Mouse (Mus musculus): ENCODE results near the gene Itga9.
"Not testable (repeated sequence)": the region's sequence is repeated elsewhere in the genome, so short reads cannot be mapped to it uniquely, and the experiment has no call there.

DNA sequence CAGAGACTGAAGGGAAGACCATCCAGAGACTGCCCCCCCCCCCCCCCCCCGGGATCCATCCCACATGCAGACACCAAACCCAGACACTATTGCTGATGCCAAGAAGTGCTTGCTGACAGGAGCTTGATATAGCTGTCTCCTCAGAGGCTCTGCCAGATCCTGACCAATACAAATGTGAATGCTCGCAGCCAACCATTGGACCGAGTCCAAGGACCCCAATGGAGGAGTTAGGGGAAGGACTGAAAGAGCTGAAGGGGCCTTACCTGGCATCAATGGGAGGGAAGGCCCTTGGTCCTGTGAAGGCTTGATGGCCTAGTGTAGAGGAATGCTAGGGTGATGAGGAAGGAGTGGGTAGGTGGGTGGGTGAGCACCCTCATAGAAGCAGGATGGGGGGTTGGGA is 6.1 kb upstream of the Itga9 start:
- TF ChIP-seq CTCF, POLR2A (IDR thresholded peaks at IDR 0.05; ENCODE audit: insufficient read depth, low read depth, low read length): not testable (repeated sequence)

All from olfactory bulb, adult 2 months (tissue).